Mouse (Mus musculus): ENCODE data around the gene Ankle1. TPM values are rescaled to one million over a fixed set of nuclear protein-coding genes. Genes with fewer than 3 reads are reported as not detected.
A peak's percentile ranks its signal among the peaks of the same experiment; 100 is the strongest.

Gene Ankle1
- 22.0 and 26.4 TPM in 2 replicates for polyA plus RNA-seq (2016; fragmentation: Nextera tagmentation; extraction: Ambion mirVana)

- H3K9me3 ChIP-seq (replicated peaks) = no peaks in the 10 kb centered on the region
- peaks cover 17% of the 10 kb centered on the region; the same call in 1 of the 2 replicates for H3K36me3 ChIP-seq
- no peaks in the 10 kb centered on the region for H3K27me3 ChIP-seq
- H3K4me1 ChIP-seq = peaks cover 16% of the 10 kb centered on the region
- peak; percentile 92 for ATAC-seq (ENCODE audit: low FRiP score)
- H3K4me2 ChIP-seq (replicated peaks) = peak within 1 kb of the TSS; percentile 82
- 16% methylated on average over 33 of the region's 33 CpGs for WGBS
- H3K27ac ChIP-seq = 0 out of 2 replicates have a peak within 1 kb of the TSS, but pooled peaks have one; percentile 37
- peak within 1 kb of the TSS; percentile 50 for H3K9ac ChIP-seq
- H3K4me3 ChIP-seq = peak within 1 kb of the TSS; percentile 49
These were observed at the start of gene Ankle1 for GRCm38 (mm10) chr8:71405401-71406098. TSS of gene Ankle1 (plus strand) at chr8:71406010.

- Histone ChIP-seq H3K36me3 (peaks cover 78% of the 10 kb centered on the region), H3K27me3 (no peaks in the 10 kb centered on the region), H3K9me3 (replicated peaks) (no peaks in the 10 kb centered on the region), H3K4me1 (no peaks in the 10 kb centered on the region), H3K4me2 (replicated peaks) (no peak overlapping the region), H3K27ac (no peak overlapping the region), H3K9ac (no peak overlapping the region), H3K4me3 (no peak overlapping the region)
- ATAC-seq (ENCODE audit: low FRiP score) = no peak
- WGBS = 84% methylated on average over 3 of the region's 3 CpGs
These were observed 47.8 kb upstream of the Ankle1 start for GRCm38 (mm10) chr8:71358026-71358425.

GRCm38 (mm10) chr8:71366771-71367528 lies 38.9 kb upstream of the Ankle1 start, which contains the start of gene Use1:
TSS of gene Use1 (plus strand) at chr8:71366848.
- WGBS = under 1% methylated on average over 56 of the region's 56 CpGs
- Histone ChIP-seq H3K27ac (peak within 1 kb of the TSS; percentile 94), H3K4me1 (peaks cover 18% of the 10 kb centered on the region), H3K9me3 (replicated peaks) (no peaks in the 10 kb centered on the region), H3K27me3 (no peaks in the 10 kb centered on the region), H3K9ac (peak within 1 kb of the TSS; percentile 68), H3K36me3 (peaks cover 15% of the 10 kb centered on the region), H3K4me3 (peak within 1 kb of the TSS; percentile 68), H3K4me2 (replicated peaks) (peak within 1 kb of the TSS; percentile 83)
- ATAC-seq (ENCODE audit: low FRiP score) = peak; percentile 80

GRCm38 (mm10) chr8:71367529-71368176 lies 38.2 kb upstream of the Ankle1 start:
- ATAC-seq (ENCODE audit: low FRiP score) = no peak
- Histone ChIP-seq H3K36me3 (peaks cover 15% of the 10 kb centered on the region), H3K9ac (peak overlapping the region; percentile 68), H3K4me1 (peaks cover 18% of the 10 kb centered on the region), H3K4me2 (replicated peaks) (peak overlapping the region; percentile 83), H3K4me3 (peak overlapping the region; percentile 68), H3K27ac (peak overlapping the region; percentile 94), H3K27me3 (no peaks in the 10 kb centered on the region), H3K9me3 (replicated peaks) (no peaks in the 10 kb centered on the region)
- WGBS = 51% methylated on average over 17 of the region's 17 CpGs

GRCm38 (mm10) chr8:71368366-71368765 lies 37.4 kb upstream of the Ankle1 start:
- Histone ChIP-seq H3K36me3 (peaks cover 20% of the 10 kb centered on the region), H3K4me3 (0 out of 2 replicates have a peak overlapping the region, but pooled peaks have one; percentile 68), H3K27me3 (no peaks in the 10 kb centered on the region), H3K27ac (no peak overlapping the region), H3K4me1 (peaks cover 18% of the 10 kb centered on the region), H3K9me3 (replicated peaks) (no peaks in the 10 kb centered on the region), H3K9ac (0 out of 2 replicates have a peak overlapping the region, but pooled peaks have one; percentile 8), H3K4me2 (replicated peaks) (peak overlapping the region; percentile 83)
- no peak for ATAC-seq (ENCODE audit: low FRiP score)

GRCm38 (mm10) chr8:71369040-71369718 lies 36.6 kb upstream of the Ankle1 start:
- H3K4me2 ChIP-seq (replicated peaks) = no peak overlapping the region
- H3K27ac ChIP-seq = no peak overlapping the region
- peaks cover 26% of the 10 kb centered on the region for H3K36me3 ChIP-seq
- H3K4me3 ChIP-seq = no peak overlapping the region
- H3K4me1 ChIP-seq = peaks cover 18% of the 10 kb centered on the region
- 92% methylated on average over 10 of the region's 10 CpGs for WGBS
- H3K9me3 ChIP-seq (replicated peaks) = no peaks in the 10 kb centered on the region
- no peak overlapping the region for H3K9ac ChIP-seq
- no peaks in the 10 kb centered on the region for H3K27me3 ChIP-seq
- no peak for ATAC-seq (ENCODE audit: low FRiP score)

- Histone ChIP-seq H3K9me3 (replicated peaks) (no peaks in the 10 kb centered on the region), H3K4me3 (peak overlapping the region; percentile 76), H3K27ac (peak overlapping the region; percentile 88), H3K4me2 (replicated peaks) (peak overlapping the region; percentile 48), H3K27me3 (no peaks in the 10 kb centered on the region), H3K36me3 (peaks cover 33% of the 10 kb centered on the region), H3K9ac (peak overlapping the region; percentile 62; the same call in 1 of the 2 replicates), H3K4me1 (peaks cover 30% of the 10 kb centered on the region)
- ATAC-seq (ENCODE audit: low FRiP score) = no peak
- WGBS = 29% methylated on average over 5 of the region's 5 CpGs
These were observed 35.0 kb upstream of the Ankle1 start for GRCm38 (mm10) chr8:71370711-71371235.

- no peaks in the 10 kb centered on the region for H3K9me3 ChIP-seq (replicated peaks)
- H3K4me1 ChIP-seq = peaks cover 36% of the 10 kb centered on the region
- WGBS = under 1% methylated on average over 68 of the region's 68 CpGs
- H3K4me2 ChIP-seq (replicated peaks) = peak within 1 kb of the TSS; percentile 48
- H3K27ac ChIP-seq = peak within 1 kb of the TSS; percentile 88
- peaks cover 33% of the 10 kb centered on the region for H3K36me3 ChIP-seq
- peak; percentile 81 for ATAC-seq (ENCODE audit: low FRiP score)
- H3K4me3 ChIP-seq = peak within 1 kb of the TSS; percentile 76
- no peaks in the 10 kb centered on the region for H3K27me3 ChIP-seq
- peak within 1 kb of the TSS; percentile 62 for H3K9ac ChIP-seq
These were observed 34.5 kb upstream of the Ankle1 start, which contains the start of gene Ocel1 for GRCm38 (mm10) chr8:71371236-71371848. TSS of gene Ocel1 (plus strand) at chr8:71371298.

GRCm38 (mm10) chr8:71372427-71372826 lies 33.4 kb upstream of the Ankle1 start:
- peaks cover 33% of the 10 kb centered on the region for H3K36me3 ChIP-seq
- WGBS = 78% methylated on average over 12 of the region's 12 CpGs
- no peak overlapping the region for H3K4me2 ChIP-seq (replicated peaks)
- no peak overlapping the region for H3K4me3 ChIP-seq
- no peak overlapping the region for H3K27ac ChIP-seq
- H3K9me3 ChIP-seq (replicated peaks) = no peaks in the 10 kb centered on the region
- H3K4me1 ChIP-seq = peaks cover 44% of the 10 kb centered on the region
- no peak overlapping the region for H3K9ac ChIP-seq
- no peaks in the 10 kb centered on the region for H3K27me3 ChIP-seq
- ATAC-seq (ENCODE audit: low FRiP score) = no peak

- H3K27ac ChIP-seq = no peak overlapping the region
- peaks cover 38% of the 10 kb centered on the region for H3K4me1 ChIP-seq
- H3K9me3 ChIP-seq (replicated peaks) = no peaks in the 10 kb centered on the region
- no peak overlapping the region for H3K9ac ChIP-seq
- peaks cover 39% of the 10 kb centered on the region for H3K36me3 ChIP-seq
- WGBS = 95% methylated on average over 3 of the region's 3 CpGs
- H3K4me3 ChIP-seq = no peak overlapping the region
- H3K27me3 ChIP-seq = no peaks in the 10 kb centered on the region
- no peak for ATAC-seq (ENCODE audit: low FRiP score)
- no peak overlapping the region for H3K4me2 ChIP-seq (replicated peaks)
These were observed 32.8 kb upstream of the Ankle1 start for GRCm38 (mm10) chr8:71373000-71373399.

- Histone ChIP-seq H3K27me3 (no peaks in the 10 kb centered on the region), H3K9me3 (replicated peaks) (no peaks in the 10 kb centered on the region), H3K9ac (no peak overlapping the region), H3K4me1 (peaks cover 47% of the 10 kb centered on the region), H3K36me3 (peaks cover 28% of the 10 kb centered on the region), H3K4me3 (no peak overlapping the region), H3K27ac (no peak overlapping the region), H3K4me2 (replicated peaks) (no peak overlapping the region)
- 78% methylated on average over 17 of the region's 17 CpGs for WGBS
- no peak for ATAC-seq (ENCODE audit: low FRiP score)
These were observed 31.1 kb upstream of the Ankle1 start for GRCm38 (mm10) chr8:71374616-71375206.
